Mouse (Mus musculus) mouse embryonic stem cell (cell line): ENCODE measurements around the gene Aloxe3.
"Not testable (repeated sequence)": the region's sequence is repeated elsewhere in the genome, so short reads cannot be mapped to it uniquely, and the experiment has no call there.

Source experiments
- in situ Hi-C, 2 experiments: fragments of 300-500 bp; cut with MboI; formaldehyde crosslinking; loops; 1 replicate in 1 of 2; 3 replicates in 1 of 2; pipeline ENCODE4 v1.14.3; 2019 to 2020; ENCODE audit warnings: low sequenced_read_pairs in 2 of 2, low pct_unique_long_range_greater_than_20kb in 1 of 2, mixed read lengths in 1 of 2; ENCODE audit not compliant: unreplicated experiment in 1 of 2

The Aloxe3 gene

GRCm38 (mm10) chr11:69092871-69093270 lies 32.8 kb upstream of the Aloxe3 start:
- in situ Hi-C loops = no loop called here

GRCm38 (mm10) chr11:69093856-69094255 lies 31.8 kb upstream of the Aloxe3 start:
- in situ Hi-C loops = not testable (repeated sequence)

GRCm38 (mm10) chr11:69094697-69095429 lies 30.8 kb upstream of the Aloxe3 start, which contains the start of gene Per1:
Gene Per1, plus strand, starts transcription at chr11:69095217.
- in situ Hi-C loops = no loop called here

GRCm38 (mm10) chr11:69095511-69096231 lies 30.0 kb upstream of the Aloxe3 start:
- in situ Hi-C loops = no loop called here

GRCm38 (mm10) chr11:69096360-69096986 lies 29.2 kb upstream of the Aloxe3 start:
- in situ Hi-C loops = no loop called here

GRCm38 (mm10) chr11:69096987-69097900 lies 28.5 kb upstream of the Aloxe3 start:
- in situ Hi-C loops = no loop called here

- in situ Hi-C loops = no loop called here
Observed at GRCm38 (mm10) chr11:69098039-69098761, 27.5 kb upstream of the Aloxe3 start.

GRCm38 (mm10) chr11:69098762-69099091 lies 27.0 kb upstream of the Aloxe3 start:
- in situ Hi-C loops = no loop called here

- in situ Hi-C loops = no loop called here
Observed at GRCm38 (mm10) chr11:69099177-69099914, 26.4 kb upstream of the Aloxe3 start.

- in situ Hi-C loops = no loop called here
Observed at GRCm38 (mm10) chr11:69099915-69100345, 25.8 kb upstream of the Aloxe3 start.

- in situ Hi-C loops = no loop called here
Observed at GRCm38 (mm10) chr11:69100639-69101360, 24.9 kb upstream of the Aloxe3 start.

- in situ Hi-C loops = no loop called here
Observed at GRCm38 (mm10) chr11:69101604-69102402, 23.9 kb upstream of the Aloxe3 start.

GRCm38 (mm10) chr11:69102403-69102725 lies 23.3 kb upstream of the Aloxe3 start:
- in situ Hi-C loops = no loop called here

GRCm38 (mm10) chr11:69103121-69103520 lies 22.6 kb upstream of the Aloxe3 start:
- in situ Hi-C loops = no loop called here

- in situ Hi-C loops = no loop called here
Observed at GRCm38 (mm10) chr11:69103531-69104435, 21.9 kb upstream of the Aloxe3 start.
